Mouse (Mus musculus): ENCODE data around the gene Gpbp1.
A peak's percentile ranks its signal among the peaks of the same experiment; 100 is the strongest.

The Gpbp1 gene

DNA sequence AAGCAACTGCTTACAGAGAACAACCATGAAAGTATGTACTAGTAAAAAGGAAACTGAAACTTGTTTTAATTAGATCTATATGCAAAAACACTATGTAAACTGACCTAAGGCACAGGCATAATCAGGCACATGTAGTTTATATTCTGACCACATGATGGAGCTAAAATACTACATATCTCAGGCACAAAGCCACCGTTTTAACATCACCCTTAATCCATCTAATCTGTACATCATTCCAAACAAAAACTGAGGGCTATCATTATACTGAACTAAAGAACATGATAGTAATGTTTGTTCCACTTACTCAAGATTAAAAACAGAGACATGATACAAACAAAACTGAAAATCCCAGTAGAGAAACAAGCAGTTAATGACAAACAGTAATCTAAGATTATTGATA, 28.5 kb downstream of the Gpbp1 start:
- no peak for DNase-seq

DNA sequence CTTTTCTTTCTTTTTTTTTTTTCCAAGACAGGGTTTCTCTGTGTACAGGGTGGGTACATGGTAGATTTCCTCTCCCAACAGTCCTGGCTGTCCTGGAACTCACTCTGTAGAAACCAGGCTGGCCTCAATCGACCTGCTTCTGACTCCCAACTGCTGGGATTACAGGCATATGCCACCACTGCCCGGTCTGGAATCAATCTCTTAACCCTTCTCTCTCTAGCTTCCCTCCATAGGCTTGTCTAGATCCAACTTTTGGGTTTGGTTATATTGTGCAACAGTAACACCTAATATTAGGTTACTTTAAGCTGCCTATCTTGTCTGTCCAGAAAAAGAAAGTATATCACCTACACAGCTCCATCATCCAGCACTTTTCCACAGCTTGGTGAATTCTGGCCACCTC, 33.1 kb downstream of the Gpbp1 start:
- no peak for DNase-seq

DNA sequence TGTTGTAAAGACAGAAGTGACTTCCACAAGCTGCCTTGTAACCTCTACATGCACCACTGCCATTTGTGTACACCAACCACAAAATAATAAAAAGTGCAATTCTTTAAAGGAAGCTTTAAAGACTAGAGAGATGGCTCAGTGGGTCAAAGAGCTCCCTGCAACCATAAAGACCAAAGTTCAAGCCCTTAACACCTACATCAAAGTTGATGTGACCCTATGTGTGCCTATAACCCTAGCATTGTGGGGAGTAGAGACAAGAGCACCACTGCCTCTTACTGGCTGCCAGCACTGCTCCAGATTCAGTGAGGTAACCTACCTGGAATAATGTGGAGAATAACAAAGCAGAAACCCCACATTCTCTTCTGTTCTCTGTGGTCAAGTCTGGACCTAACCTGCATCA, 45.6 kb downstream of the Gpbp1 start:
- no peak for DNase-seq

- DNase-seq, result no peak
These were observed 58.7 kb downstream of the Gpbp1 start for GRCm38 (mm10) chr13:111431174-111431573.

GRCm38 (mm10) chr13:111421330-111421729, 68.6 kb downstream of the Gpbp1 start:
- no peak for DNase-seq

GRCm38 (mm10) chr13:111418087-111418486, 71.8 kb downstream of the Gpbp1 start:
- no peak for DNase-seq

- peak; percentile 59 to 76 for DNase-seq
These were observed 76.8 kb downstream of the Gpbp1 start for GRCm38 (mm10) chr13:111413156-111413555.

DNA sequence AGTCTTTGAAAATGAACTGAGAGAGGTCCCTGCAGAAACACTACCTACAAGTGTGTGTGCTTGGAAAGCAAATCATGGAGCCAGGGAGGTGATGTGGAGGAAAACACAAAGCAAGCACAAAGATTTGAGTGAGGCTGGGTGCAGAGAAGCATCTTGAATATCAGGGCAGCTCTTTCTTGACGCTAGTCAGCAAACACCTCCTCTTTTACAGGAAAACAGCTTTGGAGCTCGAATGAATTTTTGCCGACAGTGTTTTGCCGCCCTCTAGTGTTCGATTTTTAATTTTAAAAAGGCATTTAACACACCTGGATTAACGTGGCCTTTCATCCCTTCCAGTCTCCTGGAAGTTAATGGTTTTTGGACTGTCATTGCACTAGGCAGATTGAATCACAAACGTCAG, 79.1 kb downstream of the Gpbp1 start:
- peak; percentile 31 to 41 for DNase-seq

GRCm38 (mm10) chr13:111406859-111407389, 83.0 kb downstream of the Gpbp1 start:
- DNase-seq, result no peak

- no peak for DNase-seq
These were observed 84.0 kb downstream of the Gpbp1 start for GRCm38 (mm10) chr13:111405956-111406355.

DNA sequence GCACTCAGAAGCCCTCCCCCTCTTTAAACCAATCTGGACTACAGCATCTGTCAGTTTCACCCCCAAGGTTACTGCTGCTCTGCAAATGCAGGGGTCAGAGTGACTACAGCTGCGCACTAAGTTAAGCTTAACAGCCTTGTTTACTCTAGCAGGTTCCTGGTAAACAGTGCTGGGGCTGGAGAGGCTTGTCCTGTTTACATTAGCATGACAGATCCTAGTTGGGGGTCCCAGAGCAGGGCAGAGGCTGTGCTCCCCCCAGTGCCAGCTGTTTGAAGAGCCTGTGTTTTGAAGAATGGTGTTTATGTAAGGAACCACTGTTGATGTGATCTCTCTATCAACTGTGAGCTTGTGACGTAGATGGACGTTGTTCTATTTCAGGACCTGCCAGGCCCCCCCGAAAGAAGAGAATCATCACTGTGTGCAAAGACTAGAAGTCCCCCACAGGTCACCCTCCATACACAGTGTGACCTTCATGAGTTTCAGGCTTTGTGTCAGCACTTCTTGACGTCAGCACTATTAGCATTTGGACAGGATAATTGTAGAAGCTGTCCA, 92.2 kb downstream of the Gpbp1 start:
- DNase-seq, result no peak

DNA sequence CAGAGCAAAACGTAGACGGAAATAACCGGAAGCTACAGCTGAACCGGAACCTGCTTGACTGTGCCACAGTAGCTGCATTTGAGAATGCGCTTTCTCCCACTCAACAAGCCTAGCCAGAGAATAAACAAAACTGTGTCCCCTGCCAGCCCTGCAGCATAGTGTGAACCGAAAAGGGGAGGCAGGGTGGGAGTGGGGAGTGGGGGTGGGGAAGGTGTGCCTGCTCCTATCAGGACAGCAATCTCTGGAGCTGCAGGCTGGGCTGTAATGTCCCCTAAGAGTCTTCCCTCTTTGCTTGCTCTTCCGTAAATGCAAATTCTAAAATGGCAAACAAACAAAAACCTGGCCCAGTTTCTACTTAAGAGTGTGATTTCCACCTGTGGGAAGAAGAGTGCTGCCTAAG, 92.8 kb downstream of the Gpbp1 start:
- DNase-seq, result no peak

GRCm38 (mm10) chr13:111395528-111395927, 94.4 kb downstream of the Gpbp1 start:
- no peak for DNase-seq

DNA sequence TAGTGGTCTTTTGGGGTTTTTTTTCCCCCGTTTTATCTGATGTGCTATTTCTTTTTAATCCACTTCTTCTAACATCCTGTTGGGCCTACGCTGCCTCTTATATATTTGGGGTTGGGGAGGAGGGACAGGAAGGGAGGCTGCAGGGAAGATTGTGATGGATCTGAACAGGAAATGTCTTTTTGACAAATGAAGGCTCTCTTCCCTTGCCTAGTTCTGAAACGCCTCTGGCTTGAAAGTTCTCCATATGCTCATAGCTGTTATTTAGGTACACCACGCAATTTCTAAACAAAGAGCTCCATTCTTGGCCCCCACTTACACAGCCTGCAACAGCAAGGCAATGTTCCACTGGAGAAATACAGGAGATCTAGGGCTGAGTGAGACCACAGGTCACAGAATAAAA, 95.0 kb downstream of the Gpbp1 start:
- no peak for DNase-seq

DNA sequence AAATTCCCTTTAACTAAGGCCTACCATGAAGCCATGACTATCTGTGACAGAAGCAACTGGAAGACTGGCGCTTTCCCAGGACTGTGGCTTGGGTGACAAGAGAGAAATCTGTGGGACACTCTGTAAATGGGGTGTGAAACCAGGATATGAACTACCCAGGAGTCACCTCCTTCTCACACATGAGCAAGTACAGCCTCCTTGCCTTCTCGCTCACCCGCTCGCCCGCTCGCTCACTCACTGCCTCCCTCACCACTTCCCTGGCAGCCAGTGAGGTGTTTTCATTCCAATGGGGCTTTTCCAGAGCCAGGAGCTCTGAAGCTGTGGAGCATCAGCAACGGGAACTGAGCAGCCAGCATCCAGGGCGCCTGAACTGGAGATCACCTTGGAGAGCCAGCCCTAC, 95.6 kb downstream of the Gpbp1 start:
- DNase-seq, result no peak

GRCm38 (mm10) chr13:111393426-111393825, 96.5 kb downstream of the Gpbp1 start:
- DNase-seq, result no peak

- DNase-seq, result no peak
These were observed 98.5 kb downstream of the Gpbp1 start for GRCm38 (mm10) chr13:111391426-111391825.

DNA sequence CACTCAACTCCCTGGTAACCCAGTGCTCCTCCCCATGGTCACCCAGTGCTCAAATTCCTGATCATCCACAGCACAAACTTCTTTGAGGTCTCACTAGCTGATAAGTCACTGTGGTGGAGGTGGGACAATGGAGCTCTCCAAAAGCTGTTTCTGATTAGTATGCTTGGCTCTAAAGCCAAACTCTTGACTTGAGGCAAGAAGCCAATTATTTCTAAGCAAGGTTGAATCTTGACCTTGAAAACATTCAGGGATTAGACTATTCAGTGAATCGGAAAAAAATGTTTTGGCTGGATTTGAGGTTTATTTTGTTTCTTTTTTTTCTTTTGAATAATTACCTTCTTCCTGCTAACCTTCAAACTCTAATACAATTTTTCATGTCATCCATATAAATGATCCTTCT, 98.9 kb downstream of the Gpbp1 start:
- no peak for DNase-seq

DNA sequence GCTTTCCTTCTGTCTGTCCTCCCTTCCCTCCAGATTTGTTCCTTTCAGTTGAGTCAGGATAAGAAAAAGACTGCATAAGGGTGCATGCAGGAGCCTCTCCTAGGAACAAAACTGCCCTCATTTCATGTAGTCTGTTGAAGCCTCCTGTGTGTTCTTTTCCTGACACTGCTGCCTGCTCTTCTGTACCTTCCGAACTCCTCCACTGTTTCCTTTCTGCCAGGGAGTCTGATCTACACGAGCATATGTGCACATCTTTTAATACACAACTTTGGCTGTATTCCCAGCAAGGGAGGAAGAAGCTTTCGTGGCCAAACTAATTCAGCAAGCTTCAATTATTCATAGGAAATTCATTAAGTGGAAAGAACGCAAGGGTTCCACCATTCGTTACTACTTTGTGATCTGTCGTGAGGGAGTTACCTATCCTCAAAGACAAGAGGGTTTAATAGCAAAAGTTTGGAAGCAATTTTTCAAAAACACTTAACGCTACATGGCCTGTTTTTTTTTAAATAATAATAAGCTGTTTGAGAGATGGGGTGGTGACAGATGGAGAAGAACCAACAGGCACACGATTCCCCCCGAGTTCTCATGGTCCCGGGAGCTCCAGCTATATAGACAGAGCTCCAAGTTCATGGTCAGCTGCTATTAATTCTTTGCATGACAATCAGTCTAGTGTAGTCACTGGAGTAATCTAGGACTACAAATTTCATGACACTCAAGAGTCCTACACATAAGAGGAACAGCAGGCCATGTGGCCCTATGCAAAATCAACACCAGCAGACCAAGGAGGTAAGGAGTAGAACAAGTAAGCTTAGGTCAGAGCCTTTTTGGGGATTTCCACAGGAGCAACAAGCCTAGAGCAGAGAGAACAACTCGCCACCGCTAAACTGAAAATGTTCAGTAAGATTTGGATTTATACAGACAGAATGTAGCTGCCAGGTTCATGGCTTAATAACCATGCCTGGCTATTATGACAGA, 105.6 kb downstream of the Gpbp1 start:
- DNase-seq, result peak in 1 of 2 experiments; percentile 11

Measured in cerebellum, adult 18-20 months (tissue).